Mouse (Mus musculus) heart, embryonic 10.5 days (tissue): Measurements from ENCODE around the gene Thoc2. TPM values are rescaled to one million over a fixed set of nuclear protein-coding genes. Genes with fewer than 3 reads are reported as not detected.
"Not testable (repeated sequence)": the region's sequence is repeated elsewhere in the genome, so short reads cannot be mapped to it uniquely, and the experiment has no call there.

Experiments used
- DNase-seq: peaks from one replicate; pipeline ENCODE4 v3.0.0-alpha.2; 2017; ENCODE audit warnings: low spot score
- H3K27ac ChIP-seq: fragments of 300-500 bp; sonication (generic); 2 replicates; pipeline ENCODE4 v1.5.1; 2016; ENCODE audit warnings: mild to moderate bottlenecking
- H3K27me3 ChIP-seq: fragments of 300-500 bp; sonication (generic); 2 replicates; pipeline ENCODE4 v1.6.1; 2016; ENCODE audit warnings: mild to moderate bottlenecking; ENCODE audit not compliant: poor library complexity, insufficient read depth, severe bottlenecking
- H3K36me3 ChIP-seq: fragments of 300-500 bp; sonication (generic); 2 replicates; pipeline ENCODE4 v1.6.1; 2016; ENCODE audit warnings: mild to moderate bottlenecking, moderate library complexity
- H3K4me1 ChIP-seq: fragments of 300-500 bp; sonication (generic); 2 replicates; pipeline ENCODE4 v1.6.1; 2016; ENCODE audit warnings: mild to moderate bottlenecking
- H3K4me3 ChIP-seq: fragments of 300-500 bp; sonication (generic); 2 replicates; pipeline ENCODE4 v1.5.1; 2016; ENCODE audit warnings: mild to moderate bottlenecking, moderate library complexity
- H3K9me3 ChIP-seq: fragments of 300-500 bp; sonication (generic); 2 replicates; pipeline ENCODE4 v1.6.1; 2016; ENCODE audit warnings: mild to moderate bottlenecking, moderate library complexity
- WGBS: fragments of 180-500 bp; shearing (Covaris S2); methylation state at CpG from one replicate; pipeline ENCODE4 v1.1.7; 2016; 5-methylcytosine and 5-hydroxymethylcytosine counted together
- polyA plus RNA-seq: library from polyadenylated mRNA; unstranded; fragments of >200 nt; fragmentation: Nextera tagmentation; extraction: Ambion mirVana; gene quantifications from 2 replicates; pipeline ENCODE4 v1.2.1, GENCODE M21; 2016

Thoc2 gene
- 60.2 and 61.4 TPM in 2 replicates for polyA plus RNA-seq

- WGBS: 82% methylated on average over 1 of the region's 1 CpGs
- H3K27me3 ChIP-seq: no peaks in the 10 kb centered on the region
- DNase-seq: no peak
- no peak within 1 kb of the TSS for H3K27ac ChIP-seq
- no peaks in the 10 kb centered on the region for H3K36me3 ChIP-seq
- H3K4me3 ChIP-seq: no peak within 1 kb of the TSS
- no peaks in the 10 kb centered on the region for H3K4me1 ChIP-seq
- H3K9me3 ChIP-seq: no peaks in the 10 kb centered on the region
Measured at GRCm38 (mm10) chrX:41920574-41920973, at the start of gene Thoc2. Thoc2 (minus strand) TSS chrX:41920674.

GRCm38 (mm10) chrX:41970096-41970495, 49.6 kb upstream of the Thoc2 start:
- Histone ChIP-seq H3K36me3 (no peaks in the 10 kb centered on the region), H3K9me3 (no peaks in the 10 kb centered on the region), H3K4me3 (no peak overlapping the region), H3K27ac (no peak overlapping the region), H3K27me3 (no peaks in the 10 kb centered on the region), H3K4me1 (no peaks in the 10 kb centered on the region)
- no peak for DNase-seq
- WGBS: 90% methylated on average over 2 of the region's 2 CpGs

- H3K27me3 ChIP-seq: no peaks in the 10 kb centered on the region
- H3K4me3 ChIP-seq: no peak overlapping the region
- H3K27ac ChIP-seq: no peak overlapping the region
- no peak for DNase-seq
- WGBS: 80% methylated on average over 4 of the region's 4 CpGs
- H3K36me3 ChIP-seq: no peaks in the 10 kb centered on the region
- no peaks in the 10 kb centered on the region for H3K4me1 ChIP-seq
- no peaks in the 10 kb centered on the region for H3K9me3 ChIP-seq
Measured at GRCm38 (mm10) chrX:41969341-41969740, 48.9 kb upstream of the Thoc2 start.

- DNase-seq: no peak
- Histone ChIP-seq H3K9me3 (no peaks in the 10 kb centered on the region), H3K27ac (no peak overlapping the region), H3K4me3 (no peak overlapping the region), H3K4me1 (no peaks in the 10 kb centered on the region), H3K27me3 (no peaks in the 10 kb centered on the region), H3K36me3 (no peaks in the 10 kb centered on the region)
- 62% methylated on average over 4 of the region's 4 CpGs for WGBS
Measured at GRCm38 (mm10) chrX:41957161-41957560, 36.7 kb upstream of the Thoc2 start.

GRCm38 (mm10) chrX:41941840-41942239, 21.4 kb upstream of the Thoc2 start:
- H3K4me3 ChIP-seq: no peak overlapping the region
- DNase-seq: no peak
- H3K9me3 ChIP-seq: no peaks in the 10 kb centered on the region
- H3K4me1 ChIP-seq: no peaks in the 10 kb centered on the region
- 84% methylated on average over 5 of the region's 5 CpGs for WGBS
- no peaks in the 10 kb centered on the region for H3K27me3 ChIP-seq
- no peak overlapping the region for H3K27ac ChIP-seq
- no peaks in the 10 kb centered on the region for H3K36me3 ChIP-seq

GRCm38 (mm10) chrX:41931821-41932220, 11.3 kb upstream of the Thoc2 start:
- not testable (repeated sequence) for H3K4me3 ChIP-seq, H3K27ac ChIP-seq, H3K36me3 ChIP-seq, DNase-seq, H3K27me3 ChIP-seq, H3K4me1 ChIP-seq, H3K9me3 ChIP-seq
- WGBS: 47% methylated on average over 6 of the region's 6 CpGs

GRCm38 (mm10) chrX:41924708-41925107, 4.2 kb upstream of the Thoc2 start:
- 38% methylated on average over 5 of the region's 5 CpGs for WGBS
- H3K4me1 ChIP-seq: no peaks in the 10 kb centered on the region
- H3K36me3 ChIP-seq: no peaks in the 10 kb centered on the region

GRCm38 (mm10) chrX:41912061-41912401, 8.4 kb downstream of the Thoc2 start:
- H3K4me3 ChIP-seq: peak overlapping the region; percentile 71
- H3K27ac ChIP-seq: peak overlapping the region; percentile 91
- H3K27me3 ChIP-seq: no peaks in the 10 kb centered on the region
- WGBS: 46% methylated on average over 10 of the region's 10 CpGs
- DNase-seq: no peak
- no peaks in the 10 kb centered on the region for H3K36me3 ChIP-seq
- no peaks in the 10 kb centered on the region for H3K4me1 ChIP-seq
- no peaks in the 10 kb centered on the region for H3K9me3 ChIP-seq

More at GRCm38 (mm10) chrX:41924708-41925107, 4.2 kb upstream of the Thoc2 start:
- Histone ChIP-seq H3K4me3 (no peak overlapping the region), H3K27ac (no peak overlapping the region), H3K9me3 (no peaks in the 10 kb centered on the region), H3K27me3 (no peaks in the 10 kb centered on the region)
- DNase-seq: no peak

GRCm38 (mm10) chrX:41911390-41912060, 8.9 kb downstream of the Thoc2 start:
- H3K27ac ChIP-seq: peak overlapping the region; percentile 91
- H3K27me3 ChIP-seq: no peaks in the 10 kb centered on the region
- H3K9me3 ChIP-seq: no peaks in the 10 kb centered on the region
- WGBS: 9% methylated on average over 50 of the region's 59 CpGs
- DNase-seq: peak; percentile 93
- H3K36me3 ChIP-seq: no peaks in the 10 kb centered on the region
- H3K4me3 ChIP-seq: peak overlapping the region; percentile 71
- H3K4me1 ChIP-seq: no peaks in the 10 kb centered on the region

GRCm38 (mm10) chrX:41910981-41911380, 9.5 kb downstream of the Thoc2 start:
- Histone ChIP-seq H3K4me1 (no peaks in the 10 kb centered on the region), H3K27me3 (no peaks in the 10 kb centered on the region), H3K27ac (peak overlapping the region; percentile 91), H3K4me3 (peak overlapping the region; percentile 71), H3K36me3 (no peaks in the 10 kb centered on the region), H3K9me3 (no peaks in the 10 kb centered on the region)
- DNase-seq: no peak
- WGBS: 15% methylated on average over 24 of the region's 24 CpGs

- no peaks in the 10 kb centered on the region for H3K9me3 ChIP-seq
- no peak for DNase-seq
- no peaks in the 10 kb centered on the region for H3K27me3 ChIP-seq
- peak overlapping the region; percentile 71 for H3K4me3 ChIP-seq
- H3K27ac ChIP-seq: peak overlapping the region; percentile 91; the same call in 1 of the 2 replicates
- no peaks in the 10 kb centered on the region for H3K4me1 ChIP-seq
- 8% methylated on average over 9 of the region's 9 CpGs for WGBS
- no peaks in the 10 kb centered on the region for H3K36me3 ChIP-seq
Measured at GRCm38 (mm10) chrX:41910471-41910870, 10.0 kb downstream of the Thoc2 start.

- WGBS: 53% methylated on average over 4 of the region's 4 CpGs
- Histone ChIP-seq H3K4me3 (no peak overlapping the region), H3K36me3 (no peaks in the 10 kb centered on the region), H3K27ac (no peak overlapping the region), H3K9me3 (no peaks in the 10 kb centered on the region), H3K27me3 (no peaks in the 10 kb centered on the region), H3K4me1 (no peaks in the 10 kb centered on the region)
- no peak for DNase-seq
Measured at GRCm38 (mm10) chrX:41884759-41885505, 35.5 kb downstream of the Thoc2 start.

- no peak for DNase-seq
- H3K27ac ChIP-seq: no peak overlapping the region
- WGBS: 85% methylated on average over 2 of the region's 2 CpGs
- H3K9me3 ChIP-seq: no peaks in the 10 kb centered on the region
- no peaks in the 10 kb centered on the region for H3K27me3 ChIP-seq
- no peaks in the 10 kb centered on the region for H3K36me3 ChIP-seq
- no peaks in the 10 kb centered on the region for H3K4me1 ChIP-seq
- H3K4me3 ChIP-seq: no peak overlapping the region
Measured at GRCm38 (mm10) chrX:41876581-41876980, 43.9 kb downstream of the Thoc2 start.
